Mouse (Mus musculus): ENCODE measurements at regions not wholly inside any gene's neighbourhood (a gene's known extent, or its start where the extent isn't known, plus 50 kb on each side); places are given as distances from the start of the nearest gene placed in this dataset.

GRCm38 (mm10) chr3:100360019-100360418 is 129.1 kb downstream of the Tent5c start:
- H3K4me1 ChIP-seq: peaks cover 4% of the 10 kb centered on the region
- H3K4me2 ChIP-seq (replicated peaks): no peak overlapping the region
- ATAC-seq (replicated peaks): no peak
- H3K27me3 ChIP-seq: no peaks in the 10 kb centered on the region
- WGBS: 82% methylated on average over 3 of the region's 3 CpGs
- no peak overlapping the region for H3K4me3 ChIP-seq
- H3K27ac ChIP-seq (replicated peaks): no peak overlapping the region
- H3K9me3 ChIP-seq: no peaks in the 10 kb centered on the region
- H3K36me3 ChIP-seq: no peaks in the 10 kb centered on the region
- H3K9ac ChIP-seq (replicated peaks): no peak overlapping the region

- Histone ChIP-seq H3K9me3 (no peaks in the 10 kb centered on the region), H3K27ac (replicated peaks) (no peak overlapping the region), H3K4me1 (peaks cover 4% of the 10 kb centered on the region), H3K4me3 (peak overlapping the region; percentile 15; the same call in 1 of the 2 replicates), H3K4me2 (replicated peaks) (peak overlapping the region; percentile 42), H3K27me3 (no peaks in the 10 kb centered on the region), H3K36me3 (no peaks in the 10 kb centered on the region), H3K9ac (replicated peaks) (peak overlapping the region; percentile 37; the same call in 1 of the 2 replicates)
- 28% methylated on average over 8 of the region's 8 CpGs for WGBS
- peak; percentile 93 for ATAC-seq (replicated peaks)
Measured at GRCm38 (mm10) chr3:100359036-100359435, 130.1 kb downstream of the Tent5c start.

GRCm38 (mm10) chr3:100333478-100333877 is 155.6 kb downstream of the Tent5c start:
- no peak for ATAC-seq (replicated peaks)
- Histone ChIP-seq H3K4me1 (no peaks in the 10 kb centered on the region), H3K4me2 (replicated peaks) (no peak overlapping the region), H3K4me3 (no peak overlapping the region), H3K9ac (replicated peaks) (no peak overlapping the region), H3K27ac (replicated peaks) (no peak overlapping the region), H3K27me3 (no peaks in the 10 kb centered on the region), H3K9me3 (no peaks in the 10 kb centered on the region), H3K36me3 (no peaks in the 10 kb centered on the region)
- 92% methylated on average over 2 of the region's 2 CpGs for WGBS

- ATAC-seq (replicated peaks): no peak
- Histone ChIP-seq H3K27ac (replicated peaks) (no peak overlapping the region), H3K4me1 (no peaks in the 10 kb centered on the region), H3K27me3 (no peaks in the 10 kb centered on the region), H3K4me2 (replicated peaks) (no peak overlapping the region), H3K4me3 (no peak overlapping the region), H3K36me3 (no peaks in the 10 kb centered on the region), H3K9ac (replicated peaks) (no peak overlapping the region), H3K9me3 (no peaks in the 10 kb centered on the region; the same call in 1 of the 2 replicates)
Measured at GRCm38 (mm10) chr3:100318357-100318756, 156.2 kb upstream of the Wdr3 start.

- WGBS: 86% methylated on average over 1 of the region's 1 CpGs
- H3K9me3 ChIP-seq: no peaks in the 10 kb centered on the region
Measured at GRCm38 (mm10) chr3:100287818-100288217, 125.6 kb upstream of the Wdr3 start.

GRCm38 (mm10) chr3:100266976-100267375 is 104.8 kb upstream of the Wdr3 start:
- H3K9me3 ChIP-seq: no peaks in the 10 kb centered on the region
- no peaks in the 10 kb centered on the region for H3K36me3 ChIP-seq
- no peak for ATAC-seq (replicated peaks)
- H3K9ac ChIP-seq (replicated peaks): no peak overlapping the region
- no peak overlapping the region for H3K4me2 ChIP-seq (replicated peaks)
- H3K27me3 ChIP-seq: no peaks in the 10 kb centered on the region
- no peak overlapping the region for H3K27ac ChIP-seq (replicated peaks)
- H3K4me1 ChIP-seq: no peaks in the 10 kb centered on the region
- H3K4me3 ChIP-seq: no peak overlapping the region

More at GRCm38 (mm10) chr3:100287818-100288217, 125.6 kb upstream of the Wdr3 start:
- Histone ChIP-seq H3K27ac (replicated peaks) (no peak overlapping the region), H3K9ac (replicated peaks) (no peak overlapping the region), H3K36me3 (no peaks in the 10 kb centered on the region), H3K27me3 (no peaks in the 10 kb centered on the region), H3K4me2 (replicated peaks) (no peak overlapping the region), H3K4me3 (no peak overlapping the region), H3K4me1 (no peaks in the 10 kb centered on the region)
- ATAC-seq (replicated peaks): no peak

GRCm38 (mm10) chr3:100264991-100265390 is 102.8 kb upstream of the Wdr3 start:
- WGBS: 70% methylated on average over 5 of the region's 5 CpGs
- H3K4me2 ChIP-seq (replicated peaks): no peak overlapping the region

More at GRCm38 (mm10) chr3:100264991-100265390, 102.8 kb upstream of the Wdr3 start:
- H3K27ac ChIP-seq (replicated peaks): no peak overlapping the region
- no peaks in the 10 kb centered on the region for H3K4me1 ChIP-seq
- no peak overlapping the region for H3K9ac ChIP-seq (replicated peaks)
- no peaks in the 10 kb centered on the region for H3K36me3 ChIP-seq
- no peaks in the 10 kb centered on the region for H3K27me3 ChIP-seq
- no peaks in the 10 kb centered on the region for H3K9me3 ChIP-seq
- no peak for ATAC-seq (replicated peaks)
- no peak overlapping the region for H3K4me3 ChIP-seq

All from forebrain, embryonic 15.5 days (tissue).